Mouse (Mus musculus) E14TG2a.4 (cell line): ENCODE results near the gene Pomgnt1.

ENCODE experiments used
- CTCF ChIP-seq: conservative IDR thresholded peaks from 2 replicates; pipeline ENCODE4 v1.5.1; 2014; ENCODE audit warnings: low read length
- NANOG ChIP-seq: IDR thresholded peaks from 2 replicates; pipeline ENCODE4 v1.6.1; 2014; ENCODE audit warnings: borderline replicate concordance, low read length, mixed read lengths

DNA sequence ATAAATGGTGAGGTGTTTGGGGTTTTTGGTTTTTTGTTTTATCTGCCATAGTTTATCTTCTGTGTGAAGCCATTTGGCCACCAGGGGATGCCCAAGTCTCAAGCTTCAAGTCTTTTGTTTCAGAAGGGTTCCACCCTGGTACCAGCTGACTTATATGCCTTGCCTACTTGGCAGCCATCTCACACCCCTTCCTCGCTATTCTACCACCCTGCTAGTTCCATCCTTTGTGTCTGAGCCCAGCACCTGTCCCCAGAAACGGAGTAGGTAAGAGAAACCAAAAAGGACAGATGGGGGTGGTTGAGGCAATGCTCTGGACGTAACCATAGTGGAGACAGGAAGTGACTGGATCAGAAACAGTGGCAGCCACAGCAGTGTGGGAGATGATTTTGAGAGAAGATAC lies 36.3 kb downstream of the Pomgnt1 start:
- TF ChIP-seq CTCF (peak; percentile 50), NANOG (no peak)
